Mouse (Mus musculus) retina, adult 2 months (tissue): ENCODE results near the gene Ccdc194.

Source experiments
- DNase-seq: peaks from one replicate; pipeline ENCODE4 v3.0.0-alpha.2; 2012; ENCODE audit warnings: low read depth, low spot score

Gene Ccdc194

DNA sequence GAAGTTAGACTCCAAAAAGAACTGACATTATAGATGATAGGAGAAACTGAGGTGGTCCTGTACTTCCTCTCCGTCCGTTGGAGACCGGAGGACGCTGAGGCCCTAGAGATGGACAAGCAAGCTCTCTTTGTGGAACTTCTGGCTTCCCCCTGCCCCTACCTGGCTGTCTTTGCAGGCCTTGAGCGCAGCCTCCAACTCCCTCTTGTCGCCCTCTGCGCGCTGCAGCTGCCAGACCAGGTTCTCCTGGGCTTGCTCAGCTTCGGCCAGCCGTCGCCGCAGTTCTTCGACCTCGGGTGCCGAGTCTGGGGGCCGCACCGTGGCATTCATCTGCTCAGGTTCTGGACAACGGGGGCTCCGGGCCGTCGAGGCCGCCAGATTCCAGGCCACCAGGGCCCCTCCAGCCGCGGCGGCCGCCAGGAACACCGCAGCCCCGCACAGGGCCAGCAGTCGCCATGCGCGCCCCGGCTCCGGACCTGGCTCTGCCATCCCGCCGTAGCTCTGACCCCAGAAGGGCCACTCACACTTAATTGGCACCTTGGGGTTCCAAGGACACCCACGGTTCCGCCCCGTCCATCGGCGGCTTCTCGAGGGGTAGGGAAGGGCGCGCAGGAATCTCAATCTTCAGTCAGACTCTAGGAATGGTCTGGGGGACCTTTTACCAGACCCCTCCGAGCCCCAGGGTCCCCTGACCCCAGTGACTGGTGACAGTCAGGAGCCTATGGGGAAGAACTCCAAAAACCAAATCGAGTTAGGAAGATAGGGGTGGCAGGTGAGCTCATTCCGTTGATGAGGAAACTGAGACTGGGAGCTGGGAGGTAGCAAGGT lies at the start of gene Ccdc194:
Gene Ccdc194 (minus strand): TSS at position 486 of the 825 bp plus-strand sequence.
- no peak for DNase-seq

- DNase-seq: no peak
Observed at GRCm38 (mm10) chr8:71575020-71575419, 49.5 kb upstream of the Ccdc194 start.

DNA sequence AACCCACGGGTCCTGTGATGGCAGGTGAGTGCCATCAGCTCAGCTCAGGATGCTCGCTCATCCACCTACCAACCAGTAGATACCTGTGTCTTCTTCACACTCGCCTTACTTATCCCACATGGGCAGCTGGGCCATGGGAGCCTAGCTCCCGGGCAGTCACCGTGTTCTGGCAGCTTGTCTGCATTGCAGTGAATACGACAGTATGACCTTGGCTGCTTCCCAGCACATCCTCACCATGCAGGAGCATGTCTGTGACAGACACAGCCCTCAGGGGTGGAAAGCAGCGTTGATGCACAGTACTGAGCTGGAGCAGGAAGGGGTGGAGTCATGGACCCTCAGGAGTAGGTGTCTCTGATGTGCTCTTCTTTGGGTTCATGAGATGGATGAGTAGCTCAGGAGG lies 48.9 kb upstream of the Ccdc194 start:
- no peak for DNase-seq

- DNase-seq: no peak
Observed at GRCm38 (mm10) chr8:71572847-71573633, 47.5 kb upstream of the Ccdc194 start.

DNA sequence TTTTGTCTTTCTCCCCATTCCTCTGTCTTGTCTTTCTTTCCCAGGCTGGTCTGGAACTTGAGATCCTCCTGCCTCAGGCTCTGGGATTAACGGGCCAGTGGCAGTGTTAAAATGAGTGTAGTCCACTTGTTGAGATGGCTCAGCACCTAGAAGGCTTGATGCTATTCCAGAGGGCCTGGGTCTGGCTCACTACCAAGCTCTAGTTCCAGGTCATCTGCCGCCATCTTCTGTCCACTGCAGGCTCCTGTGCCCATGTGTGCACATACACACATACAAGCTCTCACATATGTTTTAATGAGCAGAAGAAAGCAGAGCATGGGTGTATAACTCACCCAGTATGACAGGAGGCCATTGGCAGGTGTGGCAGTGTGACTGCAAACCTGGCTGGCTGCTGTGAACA lies 46.6 kb upstream of the Ccdc194 start:
- DNase-seq: no peak

DNA sequence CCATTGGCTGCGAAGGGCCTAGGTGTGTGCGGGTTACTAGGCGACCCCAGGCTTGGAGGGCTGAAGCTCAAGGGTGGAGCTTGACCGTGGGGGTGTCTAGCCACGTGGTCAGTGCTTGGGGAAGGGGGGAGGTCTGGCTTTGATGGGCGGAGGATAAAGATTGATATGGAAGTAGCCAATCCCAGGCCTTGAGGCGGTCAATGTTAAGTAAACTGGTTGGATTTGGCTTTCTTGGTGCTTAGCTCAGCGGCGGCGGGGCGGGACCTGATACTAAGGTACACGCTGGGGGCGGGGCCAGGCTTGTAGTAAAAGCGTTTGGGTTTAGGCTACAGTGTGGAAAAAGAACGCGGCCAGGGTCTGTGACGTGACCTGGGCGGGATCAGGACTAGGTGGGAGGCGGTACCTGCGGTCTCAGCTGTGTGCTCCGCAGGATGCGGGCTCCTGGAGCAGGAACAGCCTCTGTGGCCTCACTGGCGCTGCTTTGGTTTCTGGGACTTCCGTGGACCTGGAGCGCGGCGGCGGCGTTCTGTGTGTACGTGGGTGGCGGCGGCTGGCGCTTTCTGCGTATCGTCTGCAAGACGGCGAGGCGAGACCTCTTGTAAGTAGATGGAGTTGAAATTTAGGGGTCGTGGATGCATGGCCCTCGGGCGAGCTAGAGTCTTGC lies 44.9 kb upstream of the Ccdc194 start:
- DNase-seq: peak; percentile 86

GRCm38 (mm10) chr8:71569366-71570290 lies 44.1 kb upstream of the Ccdc194 start:
- peak; percentile 93 for DNase-seq

DNA sequence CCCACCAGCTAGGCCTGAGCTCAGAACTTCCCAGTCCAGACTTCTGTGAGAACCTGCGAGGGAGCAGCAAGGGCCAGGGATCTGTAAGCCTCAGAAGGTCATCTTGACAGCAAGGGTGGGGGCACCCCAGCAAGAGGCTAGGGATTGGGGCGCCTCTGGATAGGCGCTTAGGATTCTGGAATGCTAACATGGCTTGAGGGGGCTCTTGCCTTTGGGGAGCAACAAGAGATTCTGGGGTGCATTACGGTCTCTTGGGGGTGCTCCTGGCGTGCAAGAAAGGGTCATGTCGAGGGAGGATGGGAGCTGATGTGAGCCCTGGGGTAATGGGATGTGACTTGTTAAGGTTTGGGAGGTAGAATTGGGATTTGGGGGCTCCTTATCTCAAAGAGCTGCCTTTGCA lies 43.4 kb upstream of the Ccdc194 start:
- DNase-seq: no peak

- DNase-seq: no peak
Observed at GRCm38 (mm10) chr8:71568387-71568937, 43.0 kb upstream of the Ccdc194 start, which contains the start of gene Slc27a1. Gene Slc27a1 (plus strand): TSS chr8:71568882.

DNA sequence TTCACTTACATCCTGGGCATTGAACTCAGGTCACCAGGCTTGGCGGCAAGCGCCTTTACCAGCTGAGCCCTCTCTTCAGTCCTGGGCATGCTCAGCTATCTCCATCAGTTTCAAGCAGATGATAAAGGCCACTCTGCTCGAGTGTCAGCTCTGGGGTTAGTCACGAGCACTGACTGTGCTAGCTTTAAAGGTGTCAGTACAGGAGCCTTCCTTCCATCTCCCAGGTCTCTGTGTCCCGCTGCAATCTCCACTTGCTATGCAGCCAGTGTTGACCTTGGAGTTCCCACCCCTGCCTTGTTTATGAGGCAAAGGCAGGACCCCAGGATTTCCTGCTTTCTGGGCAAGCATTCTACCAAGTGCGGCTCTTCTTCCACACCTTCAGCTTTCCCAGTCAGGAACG lies 42.1 kb upstream of the Ccdc194 start:
- DNase-seq: no peak

DNA sequence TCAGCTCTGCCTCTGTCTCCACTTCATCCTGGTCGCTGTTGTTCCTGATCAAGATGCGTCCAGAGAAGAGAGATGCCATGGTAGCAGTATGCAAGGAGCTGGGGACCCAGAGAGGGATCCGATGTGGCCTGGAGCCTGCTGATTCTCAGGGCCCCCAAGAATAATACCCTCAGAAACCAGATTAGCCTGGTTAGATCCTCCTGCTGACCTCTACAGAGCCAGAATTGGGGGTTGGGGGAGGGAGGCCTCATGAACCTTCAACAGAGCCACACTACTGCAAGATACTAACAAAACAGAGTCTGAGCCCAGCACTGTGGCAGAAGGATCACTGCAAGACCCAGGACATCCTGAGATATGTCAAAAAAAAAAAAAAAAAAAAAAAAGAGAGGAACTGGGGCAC lies 41.0 kb upstream of the Ccdc194 start, which contains the start of gene Nxnl1:
Gene Nxnl1 (minus strand): TSS at position 101 of the 400 bp plus-strand sequence.
- peak; percentile 71 for DNase-seq

- no peak for DNase-seq
Observed at GRCm38 (mm10) chr8:71563992-71564391, 38.5 kb upstream of the Ccdc194 start.

DNA sequence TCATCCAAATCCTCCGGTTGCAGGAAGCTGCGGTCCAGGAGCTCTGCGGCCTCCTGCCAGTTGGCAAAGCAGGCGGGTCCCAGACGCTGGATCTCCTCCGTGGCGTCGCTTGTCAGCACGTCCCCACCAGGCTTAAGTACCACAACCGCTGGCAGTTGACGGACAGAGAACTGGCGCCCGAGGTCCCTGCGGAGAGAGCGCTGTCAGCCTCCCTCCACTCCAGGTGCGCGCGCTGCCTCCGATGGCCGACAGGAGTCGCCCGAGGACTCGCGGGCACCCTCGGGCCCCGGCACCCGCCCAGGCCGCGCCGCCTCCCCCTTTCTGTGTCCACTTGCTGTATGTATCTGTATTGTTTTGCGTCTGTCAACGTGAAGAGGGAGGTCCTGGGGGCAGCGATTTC lies 37.2 kb upstream of the Ccdc194 start:
- DNase-seq: peak; percentile 60

DNA sequence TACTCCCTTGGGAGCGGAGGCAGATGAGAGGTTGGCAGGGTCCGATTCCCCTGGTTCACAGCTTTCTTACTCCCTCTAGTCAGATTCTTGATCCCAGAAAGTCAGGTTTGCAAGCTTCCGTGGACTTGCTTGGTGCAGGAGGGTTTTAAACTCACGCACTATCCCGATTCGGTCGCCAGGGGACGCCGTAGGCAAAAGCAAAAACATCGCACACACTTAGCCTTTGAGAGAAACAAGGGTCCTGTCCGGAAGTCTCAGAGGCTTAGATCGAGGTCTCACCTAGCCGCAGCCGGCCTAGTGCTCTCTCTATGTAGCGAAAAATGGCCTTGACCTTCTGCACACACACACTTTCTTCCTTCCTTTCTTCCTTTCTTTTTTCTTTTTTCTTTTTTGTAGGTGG lies 35.9 kb upstream of the Ccdc194 start:
- no peak for DNase-seq

GRCm38 (mm10) chr8:71560765-71561164 lies 35.3 kb upstream of the Ccdc194 start:
- no peak for DNase-seq

DNA sequence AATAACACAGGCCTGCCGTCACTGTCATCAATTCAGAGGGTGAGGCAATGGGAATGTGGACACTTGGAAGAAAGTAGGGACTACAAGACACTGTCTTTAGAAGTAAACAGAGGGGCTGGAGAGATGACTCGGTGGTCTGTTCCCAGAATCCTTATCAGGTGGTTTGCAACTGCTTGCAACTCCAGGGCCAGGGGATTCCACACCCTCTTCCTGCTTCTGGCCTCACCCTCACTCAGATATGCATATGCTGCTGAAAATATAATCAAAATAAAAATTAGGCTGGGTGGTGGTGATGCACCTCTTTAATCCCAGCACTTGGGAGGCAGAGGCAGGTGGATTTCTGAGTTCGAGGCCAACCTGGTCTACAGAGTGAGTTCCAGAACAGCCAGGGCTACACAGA lies 34.6 kb upstream of the Ccdc194 start:
- no peak for DNase-seq

DNA sequence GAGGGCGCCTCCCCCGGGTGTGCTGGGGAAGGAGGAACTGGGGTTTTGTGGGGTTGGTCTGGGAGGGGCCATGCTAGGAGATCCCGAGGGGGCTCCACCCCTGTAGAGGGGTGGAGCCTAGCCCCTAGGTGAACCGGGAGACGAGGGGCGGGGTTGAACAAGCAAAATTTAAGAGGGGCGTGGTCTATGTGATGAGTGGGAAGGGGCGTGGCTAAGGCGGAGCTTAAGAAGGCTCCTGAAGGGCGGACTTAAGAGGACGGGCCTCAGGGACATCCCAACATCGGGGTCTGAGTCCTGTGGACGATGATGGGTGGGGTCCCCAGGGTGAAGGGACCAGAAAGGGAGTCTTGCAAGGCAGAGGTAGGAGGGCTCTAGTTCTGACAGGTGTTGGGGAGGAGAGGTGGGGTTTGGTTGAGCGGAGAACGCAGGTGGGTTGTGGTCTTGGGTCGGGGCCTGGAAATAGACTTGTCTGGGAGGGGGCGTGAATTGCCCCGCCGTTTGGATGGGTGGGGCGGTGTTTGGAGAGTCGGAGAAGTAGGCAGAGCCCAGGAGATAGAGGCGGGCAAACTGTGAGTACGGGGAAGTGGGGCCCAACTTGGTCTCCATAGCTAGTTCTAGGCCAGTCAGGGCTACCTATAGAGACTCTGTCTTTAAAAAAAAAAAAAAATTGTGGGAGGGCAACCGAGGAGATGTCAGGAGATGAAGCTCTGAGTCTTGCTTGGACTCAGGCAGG lies 33.6 kb upstream of the Ccdc194 start:
- no peak for DNase-seq

DNA sequence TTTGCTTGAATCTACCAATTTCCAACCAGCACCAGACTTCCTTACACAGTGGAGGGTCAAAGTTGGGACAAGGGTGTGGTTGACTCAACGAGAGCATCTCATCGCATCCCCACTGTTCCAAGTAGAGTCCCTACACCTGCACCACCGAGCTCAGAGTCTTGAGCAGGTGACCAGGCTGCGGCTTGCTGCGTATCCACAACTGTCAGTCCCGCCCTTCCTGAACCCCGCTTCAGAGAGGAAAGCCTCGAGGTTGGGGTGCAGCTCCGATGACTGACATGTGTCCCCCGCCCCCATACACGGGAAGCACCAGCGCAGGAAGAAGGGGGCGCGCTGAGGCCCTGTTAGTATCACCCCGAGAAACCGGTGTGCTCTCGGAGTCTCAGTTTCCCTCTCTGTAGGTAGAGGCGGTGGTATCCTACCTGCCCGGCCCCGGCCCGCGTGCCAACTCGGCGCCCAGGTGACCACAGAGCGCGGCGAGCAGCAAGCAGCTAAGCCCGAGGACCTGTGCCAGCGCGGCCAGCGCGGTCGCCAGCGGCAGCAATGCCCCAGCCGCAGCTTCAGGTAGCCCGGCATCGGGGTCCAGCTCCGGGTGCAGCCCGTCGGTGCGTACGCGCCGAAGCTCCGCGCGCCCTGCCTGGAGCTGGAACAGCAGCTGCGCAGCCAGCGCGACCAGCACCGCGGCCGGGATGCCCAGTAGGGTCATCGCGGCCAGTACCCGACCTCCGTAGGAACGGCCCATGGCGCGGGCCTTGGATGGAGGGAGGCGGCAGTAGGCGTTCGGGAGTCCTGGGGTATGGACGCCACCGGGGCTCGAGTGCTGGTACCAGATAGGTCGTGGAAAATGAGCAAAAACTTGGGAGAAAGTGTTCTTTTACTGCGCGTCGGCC lies 32.8 kb upstream of the Ccdc194 start, which contains the start of gene Tmem221:
Gene Tmem221 (minus strand): TSS at position 801 of the 887 bp plus-strand sequence.
- no peak for DNase-seq

DNA sequence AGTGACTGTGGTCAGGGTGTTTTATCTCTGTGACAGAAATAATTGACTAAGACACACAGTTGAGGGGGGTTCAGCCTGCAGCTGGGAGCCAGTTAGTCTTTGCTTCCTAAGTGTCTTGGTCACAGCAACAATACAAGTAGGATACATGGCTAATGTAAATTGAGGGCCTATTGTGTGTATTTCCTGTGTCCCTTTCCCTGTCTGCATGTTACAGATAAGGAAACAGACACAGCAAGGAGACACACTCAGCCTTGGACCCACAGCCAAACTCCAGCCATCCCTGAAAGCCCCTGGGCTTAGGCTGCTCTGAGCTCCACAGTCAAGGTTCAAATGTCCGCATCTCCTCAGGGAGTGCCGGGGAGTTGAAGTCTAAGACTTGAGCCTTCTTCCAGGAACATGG lies 29.1 kb upstream of the Ccdc194 start:
- DNase-seq: no peak
